Mouse (Mus musculus): ENCODE data around the gene Reps2. TPM values are rescaled to one million over a fixed set of nuclear protein-coding genes. Genes with fewer than 3 reads are reported as not detected.

Reps2 gene
- polyA plus RNA-seq, 1 experiment = 0.01 TPM

DNA sequence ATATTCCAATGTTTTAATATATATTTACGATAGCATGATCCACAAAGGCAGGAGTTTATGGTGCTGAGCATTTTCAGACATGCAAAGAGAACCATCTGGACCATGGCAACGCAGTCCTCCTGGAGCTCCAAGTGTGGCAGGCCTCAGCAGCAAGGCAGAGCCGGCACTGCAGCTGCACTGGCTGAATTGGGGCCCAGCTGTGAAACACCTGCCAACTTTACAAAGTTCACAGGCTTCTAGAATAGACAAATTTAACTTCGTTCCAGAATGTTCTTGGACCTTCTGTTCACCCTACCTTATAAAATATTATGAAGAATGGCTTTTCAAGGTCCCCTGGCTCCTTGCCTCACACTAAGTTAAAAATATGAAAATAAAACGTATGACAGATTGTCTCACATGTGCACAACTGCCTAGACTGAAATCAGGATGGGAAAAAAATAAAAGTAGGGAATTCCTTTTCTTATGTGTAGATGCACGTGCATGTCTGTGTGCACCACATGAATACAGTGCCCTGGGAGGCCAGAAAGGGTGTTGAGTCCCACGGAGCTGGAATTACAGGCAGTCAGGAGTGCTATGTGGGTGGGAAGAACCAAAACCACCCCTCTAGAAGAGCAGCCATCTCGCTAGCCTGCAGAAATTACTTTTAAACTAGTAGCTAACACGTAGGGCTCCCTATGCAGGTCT lies 121.5 kb downstream of the Reps2 start:
- H3K9me3 ChIP-seq (ENCODE audit: control insufficient read depth, low read length) = no peaks in the 10 kb centered on the region
- no peak overlapping the region for H3K4me3 ChIP-seq (replicated peaks)
- no peaks in the 10 kb centered on the region for H3K27me3 ChIP-seq (ENCODE audit: control insufficient read depth)
- H3K36me3 ChIP-seq (ENCODE audit: control insufficient read depth) = no peaks in the 10 kb centered on the region; the same call in 1 of the 2 replicates
- no peaks in the 10 kb centered on the region for H3K4me1 ChIP-seq (ENCODE audit: control insufficient read depth)
- no peak for TF ChIP-seq TAL1 (IDR thresholded peaks at IDR 0.05; ENCODE audit: low read length)
- no peak for TF ChIP-seq GATA1 (IDR thresholded peaks at IDR 0.05; ENCODE audit: low read length)

DNA sequence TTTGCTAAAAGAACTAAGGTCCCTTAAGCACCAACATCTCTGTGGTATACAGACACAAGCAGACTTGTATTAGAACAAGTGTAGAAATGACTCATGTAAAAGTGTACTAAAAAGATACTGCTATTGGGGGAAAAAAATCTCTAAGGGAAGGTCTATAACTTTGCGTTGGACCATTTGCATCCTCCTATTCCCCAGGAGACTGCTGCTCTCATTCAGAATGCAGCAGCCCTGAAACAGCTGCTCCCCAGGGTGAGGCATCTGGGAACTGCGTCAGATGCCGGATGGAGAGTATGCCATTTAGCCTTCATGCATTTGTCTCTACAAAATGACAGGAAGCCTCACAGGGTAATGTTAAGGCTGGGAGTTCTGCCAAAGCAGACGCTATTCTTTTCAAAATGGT lies 122.3 kb downstream of the Reps2 start:
- Histone ChIP-seq H3K4me1 (ENCODE audit: control insufficient read depth) (no peaks in the 10 kb centered on the region), H3K36me3 (ENCODE audit: control insufficient read depth) (no peaks in the 10 kb centered on the region; the same call in 1 of the 2 replicates), H3K27me3 (ENCODE audit: control insufficient read depth) (no peaks in the 10 kb centered on the region), H3K9me3 (ENCODE audit: control insufficient read depth, low read length) (no peaks in the 10 kb centered on the region), H3K4me3 (replicated peaks) (no peak overlapping the region)
- TF ChIP-seq TAL1 (IDR thresholded peaks at IDR 0.05; ENCODE audit: low read length) (no peak), GATA1 (IDR thresholded peaks at IDR 0.05; ENCODE audit: low read length) (no peak)

DNA sequence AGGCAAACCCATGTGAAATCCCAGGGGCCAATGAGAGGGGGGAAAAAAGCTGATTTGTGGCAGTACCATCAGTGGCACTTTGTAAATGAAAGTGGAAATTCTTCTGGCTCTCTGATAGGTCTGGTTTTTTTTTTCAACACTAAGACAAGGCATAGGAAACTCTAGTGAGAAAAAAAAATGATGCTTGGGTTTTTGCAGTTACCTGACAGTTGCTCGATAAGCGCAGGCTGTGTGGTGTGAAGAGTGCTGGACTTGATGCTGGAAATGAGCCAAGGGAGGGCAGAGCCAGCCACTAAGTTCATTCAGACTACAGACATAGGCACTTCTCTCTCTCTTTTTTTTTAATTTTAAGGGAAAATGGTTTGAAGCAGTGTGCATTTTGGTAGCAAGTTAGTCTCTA lies 123.1 kb downstream of the Reps2 start:
- Histone ChIP-seq H3K4me3 (replicated peaks) (no peak overlapping the region), H3K36me3 (ENCODE audit: control insufficient read depth) (no peaks in the 10 kb centered on the region; the same call in 1 of the 2 replicates), H3K9me3 (ENCODE audit: control insufficient read depth, low read length) (no peaks in the 10 kb centered on the region), H3K27me3 (ENCODE audit: control insufficient read depth) (no peaks in the 10 kb centered on the region), H3K4me1 (ENCODE audit: control insufficient read depth) (no peaks in the 10 kb centered on the region)
- TF ChIP-seq GATA1 (IDR thresholded peaks at IDR 0.05; ENCODE audit: low read length) = no peak
- no peak for TF ChIP-seq TAL1 (IDR thresholded peaks at IDR 0.05; ENCODE audit: low read length)

DNA sequence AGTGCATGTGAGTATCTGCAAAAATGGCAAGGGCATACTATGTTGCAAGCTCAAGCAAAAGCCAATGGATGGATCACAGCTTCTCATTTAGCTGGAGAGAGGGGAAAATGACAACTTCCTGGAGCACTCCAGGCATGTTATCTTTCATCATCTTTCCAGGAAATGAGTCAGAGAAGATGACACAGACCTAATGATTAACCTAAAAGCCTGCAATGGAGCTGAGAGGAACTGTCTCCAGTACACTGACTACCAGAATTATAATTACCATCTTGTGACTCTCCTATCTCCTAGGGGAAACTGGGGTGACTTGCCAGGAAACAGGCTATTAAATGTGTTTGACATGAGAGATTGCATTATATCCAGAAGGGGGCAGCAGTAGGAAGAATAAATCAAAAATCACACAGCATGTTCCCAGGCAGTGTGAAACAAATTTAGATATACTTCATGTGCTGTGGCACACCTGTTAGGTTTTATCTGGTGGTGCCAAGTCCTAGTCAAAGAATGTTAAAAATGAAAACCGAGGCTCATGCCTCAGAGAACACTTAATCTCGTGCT lies 132.9 kb downstream of the Reps2 start:
- TF ChIP-seq TAL1 (IDR thresholded peaks at IDR 0.05; ENCODE audit: low read length) = no peak
- TF ChIP-seq GATA1 (IDR thresholded peaks at IDR 0.05; ENCODE audit: low read length) = no peak
- no peaks in the 10 kb centered on the region for H3K27me3 ChIP-seq (ENCODE audit: control insufficient read depth)
- no peak overlapping the region for H3K4me3 ChIP-seq (replicated peaks)
- no peaks in the 10 kb centered on the region for H3K9me3 ChIP-seq (ENCODE audit: control insufficient read depth, low read length)
- no peaks in the 10 kb centered on the region for H3K4me1 ChIP-seq (ENCODE audit: control insufficient read depth)
- H3K36me3 ChIP-seq (ENCODE audit: control insufficient read depth) = no peaks in the 10 kb centered on the region

DNA sequence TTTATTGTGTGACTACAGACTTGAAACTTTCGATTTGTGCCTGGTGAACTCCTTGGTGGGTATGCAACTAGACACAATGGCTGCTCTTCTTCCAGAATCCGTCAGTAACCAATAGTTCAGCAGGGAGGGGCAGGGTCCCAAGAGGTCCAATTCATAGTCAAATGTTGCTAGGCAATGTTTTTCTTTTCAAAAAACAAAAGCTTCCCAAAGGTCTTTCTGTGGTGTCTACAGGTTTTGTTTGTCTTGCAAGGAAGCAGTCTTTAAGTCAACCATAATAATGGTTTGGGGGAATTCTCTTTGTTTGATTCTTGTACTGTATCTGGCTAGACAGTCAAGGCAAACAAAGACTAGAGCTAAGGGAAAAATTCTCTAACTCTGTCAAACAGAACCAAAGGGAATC lies 138.3 kb downstream of the Reps2 start:
- TF ChIP-seq GATA1 (IDR thresholded peaks at IDR 0.05; ENCODE audit: low read length) = no peak
- no peak for TF ChIP-seq TAL1 (IDR thresholded peaks at IDR 0.05; ENCODE audit: low read length)
- Histone ChIP-seq H3K4me3 (replicated peaks) (no peak overlapping the region), H3K9me3 (ENCODE audit: control insufficient read depth, low read length) (no peaks in the 10 kb centered on the region), H3K27me3 (ENCODE audit: control insufficient read depth) (no peaks in the 10 kb centered on the region), H3K36me3 (ENCODE audit: control insufficient read depth) (no peaks in the 10 kb centered on the region), H3K4me1 (ENCODE audit: control insufficient read depth) (no peaks in the 10 kb centered on the region)

DNA sequence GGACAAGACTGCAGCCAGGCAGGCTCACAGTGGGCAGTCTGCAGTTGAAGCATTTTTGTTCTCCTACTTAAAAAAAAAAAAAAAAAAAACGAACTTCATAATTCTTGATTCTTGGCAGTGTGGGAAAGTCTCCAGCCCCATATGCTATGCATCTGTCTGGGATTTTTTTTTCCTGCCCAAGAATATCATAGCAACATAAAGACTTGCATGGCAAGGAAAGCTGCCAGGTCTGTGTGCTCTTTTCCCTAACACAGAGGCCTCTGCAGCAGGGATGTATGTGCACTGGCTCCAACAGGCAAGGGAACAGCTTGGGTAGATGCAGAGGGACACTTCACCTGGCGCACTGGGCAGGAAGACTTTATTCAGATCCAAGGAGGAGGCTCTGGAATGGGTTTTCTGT lies 140.0 kb downstream of the Reps2 start:
- Histone ChIP-seq H3K9me3 (ENCODE audit: control insufficient read depth, low read length) (no peaks in the 10 kb centered on the region), H3K4me1 (ENCODE audit: control insufficient read depth) (no peaks in the 10 kb centered on the region), H3K36me3 (ENCODE audit: control insufficient read depth) (no peaks in the 10 kb centered on the region), H3K27me3 (ENCODE audit: control insufficient read depth) (no peaks in the 10 kb centered on the region), H3K4me3 (replicated peaks) (no peak overlapping the region)
- TF ChIP-seq TAL1 (IDR thresholded peaks at IDR 0.05; ENCODE audit: low read length) = no peak
- no peak for TF ChIP-seq GATA1 (IDR thresholded peaks at IDR 0.05; ENCODE audit: low read length)

DNA sequence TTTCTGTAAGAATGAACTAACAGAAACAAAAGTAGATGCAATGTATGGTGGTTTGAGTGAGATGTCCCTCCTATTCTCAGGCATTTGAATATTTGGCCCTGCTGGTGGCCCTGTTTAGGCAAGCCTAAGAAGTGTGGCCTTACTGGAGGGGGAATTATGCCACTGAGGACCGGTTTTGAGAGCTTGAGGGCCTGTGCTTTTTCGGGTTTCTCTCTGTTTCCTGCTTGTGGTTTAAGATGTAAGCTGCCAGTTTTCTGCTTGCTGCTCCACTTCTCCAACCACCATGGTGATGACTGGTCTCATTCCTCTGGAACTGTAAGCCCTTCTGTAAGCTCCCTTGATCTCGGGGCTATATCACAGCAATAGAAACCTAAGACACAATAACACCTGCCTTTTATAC lies 142.5 kb downstream of the Reps2 start:
- Histone ChIP-seq H3K9me3 (ENCODE audit: control insufficient read depth, low read length) (no peaks in the 10 kb centered on the region), H3K27me3 (ENCODE audit: control insufficient read depth) (no peaks in the 10 kb centered on the region), H3K4me1 (ENCODE audit: control insufficient read depth) (no peaks in the 10 kb centered on the region), H3K36me3 (ENCODE audit: control insufficient read depth) (no peaks in the 10 kb centered on the region), H3K4me3 (replicated peaks) (no peak overlapping the region)
- TF ChIP-seq GATA1 (IDR thresholded peaks at IDR 0.05; ENCODE audit: low read length) (no peak), TAL1 (IDR thresholded peaks at IDR 0.05; ENCODE audit: low read length) (no peak)

DNA sequence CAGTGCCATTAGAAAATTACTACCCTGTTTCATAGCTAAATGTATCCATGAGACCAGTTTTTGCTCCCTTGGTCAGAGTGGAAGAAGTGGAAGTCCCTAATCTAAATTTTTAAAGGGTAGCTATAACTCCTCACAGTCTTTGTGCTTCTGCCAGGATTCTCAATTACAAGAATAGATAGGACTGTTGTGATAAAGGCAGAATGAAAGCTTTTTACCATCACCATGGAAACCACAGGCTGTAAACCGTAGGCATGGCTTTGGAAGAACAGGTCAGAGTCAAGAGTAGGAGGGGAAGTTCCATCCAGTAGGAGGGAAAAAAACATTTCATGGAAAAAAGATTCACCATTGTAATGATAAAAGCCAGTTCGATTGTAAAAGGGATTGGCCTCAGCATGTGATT lies 147.0 kb downstream of the Reps2 start:
- Histone ChIP-seq H3K36me3 (ENCODE audit: control insufficient read depth) (no peaks in the 10 kb centered on the region), H3K4me3 (replicated peaks) (no peak overlapping the region), H3K9me3 (ENCODE audit: control insufficient read depth, low read length) (no peaks in the 10 kb centered on the region), H3K4me1 (ENCODE audit: control insufficient read depth) (no peaks in the 10 kb centered on the region), H3K27me3 (ENCODE audit: control insufficient read depth) (no peaks in the 10 kb centered on the region)
- TF ChIP-seq GATA1 (IDR thresholded peaks at IDR 0.05; ENCODE audit: low read length) (no peak), TAL1 (IDR thresholded peaks at IDR 0.05; ENCODE audit: low read length) (no peak)

DNA sequence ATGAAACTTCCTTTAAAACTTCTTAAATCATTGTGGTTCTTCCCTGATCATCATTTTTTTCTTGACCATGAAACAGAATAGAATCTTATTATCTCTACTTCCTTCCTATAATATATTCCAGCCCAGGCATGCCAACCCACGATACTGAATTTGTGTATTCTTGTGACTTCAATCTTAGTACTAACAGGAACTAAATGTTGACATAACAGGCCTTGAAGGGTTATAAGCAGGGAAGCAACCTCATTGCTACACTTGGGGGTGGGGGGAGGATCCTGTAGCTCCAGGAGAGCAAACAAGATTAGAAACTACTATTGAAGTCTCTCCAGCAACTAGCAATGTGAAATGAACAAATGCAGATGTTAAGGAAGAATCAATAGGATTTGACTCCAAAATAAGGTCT lies 154.8 kb downstream of the Reps2 start:
- Histone ChIP-seq H3K4me1 (ENCODE audit: control insufficient read depth) (no peaks in the 10 kb centered on the region), H3K4me3 (replicated peaks) (no peak overlapping the region), H3K9me3 (ENCODE audit: control insufficient read depth, low read length) (no peaks in the 10 kb centered on the region), H3K27me3 (ENCODE audit: control insufficient read depth) (no peaks in the 10 kb centered on the region; the same call in 1 of the 2 replicates), H3K36me3 (ENCODE audit: control insufficient read depth) (no peaks in the 10 kb centered on the region)
- TF ChIP-seq TAL1 (IDR thresholded peaks at IDR 0.05; ENCODE audit: low read length) = no peak
- TF ChIP-seq GATA1 (IDR thresholded peaks at IDR 0.05; ENCODE audit: low read length) = no peak

Measured in erythroblast, embryonic 14.5 days (primary cell).